Mouse (Mus musculus) brain, embryonic 14.5 days (tissue): ENCODE data around the gene Rragd.

ENCODE experiments used
- CTCF ChIP-seq: fragments of 200-500 bp; IDR thresholded peaks from 2 replicates; pipeline ENCODE4 v1.5.1; 2012; ENCODE audit warnings: inconsistent platforms, mild to moderate bottlenecking, moderate library complexity, borderline replicate concordance; ENCODE audit not compliant: insufficient read depth, insufficient read length; ENCODE audit errors: extremely low read depth
- POLR2A ChIP-seq: fragments of 200-500 bp; IDR thresholded peaks from 2 replicates; pipeline ENCODE4 v1.6.1; 2012; ENCODE audit warnings: mild to moderate bottlenecking, inconsistent platforms, borderline replicate concordance; ENCODE audit not compliant: poor library complexity, insufficient read depth, insufficient read length, severe bottlenecking; ENCODE audit errors: extremely low read depth

DNA sequence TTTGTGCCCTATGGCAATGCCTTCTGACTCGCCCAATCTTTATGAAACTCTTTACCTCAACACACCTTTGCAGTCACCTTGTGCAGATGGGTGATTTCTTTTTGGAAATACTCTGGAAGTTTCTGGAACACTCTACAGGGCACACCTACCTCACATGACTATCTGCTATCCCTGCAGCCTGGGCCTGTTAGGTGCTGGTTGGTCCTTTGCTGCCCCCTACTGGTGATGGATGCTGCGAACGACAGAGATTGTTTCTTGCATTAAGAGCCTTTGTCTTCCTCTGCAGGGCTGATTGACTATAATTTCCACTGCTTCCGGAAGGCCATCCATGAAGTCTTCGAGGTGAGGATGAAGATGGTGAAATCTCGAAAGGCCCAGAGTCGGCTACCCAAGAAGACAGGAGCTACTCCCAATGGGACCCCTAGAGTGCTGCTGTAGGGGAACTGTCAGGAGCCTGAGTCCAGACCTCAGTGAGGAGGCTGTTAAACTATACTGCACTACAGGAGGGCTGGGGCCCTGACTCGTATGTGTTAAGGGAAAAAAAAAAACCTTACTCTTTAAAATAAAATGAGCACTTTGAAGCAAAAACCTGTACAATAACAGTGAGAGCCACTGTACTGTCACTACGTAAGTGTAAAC lies 35.6 kb downstream of the Rragd start:
- no peak for TF ChIP-seq POLR2A
- TF ChIP-seq CTCF, result peak; percentile 94
